Mouse (Mus musculus) testis, adult 2 months (tissue): ENCODE measurements at regions not wholly inside any gene's neighbourhood (a gene's known extent, or its start where the extent isn't known, plus 50 kb on each side); places are given as distances from the start of the nearest gene placed in this dataset.

Experiments
- CTCF ChIP-seq: fragments of 200-500 bp; IDR thresholded peaks from 2 replicates; pipeline ENCODE4 v1.5.1; 2012; ENCODE audit warnings: low read depth, mild to moderate bottlenecking, inconsistent platforms, low read length, moderate library complexity; ENCODE audit not compliant: control insufficient read depth, insufficient read depth, insufficient replicate concordance
- POLR2A ChIP-seq: fragments of 200-500 bp; IDR thresholded peaks from 2 replicates; pipeline ENCODE4 v1.6.1; 2012; ENCODE audit warnings: low read depth, mild to moderate bottlenecking, inconsistent platforms, low read length, moderate library complexity; ENCODE audit not compliant: control insufficient read depth

- TF ChIP-seq CTCF (no peak), POLR2A (no peak)
Measured at GRCm38 (mm10) chr8:118104464-118105050, 179.0 kb upstream of the Cdh13 start.
